Mouse (Mus musculus) stomach, postnatal 0 days (tissue): ENCODE measurements at regions not wholly inside any gene's neighbourhood (a gene's known extent, or its start where the extent isn't known, plus 50 kb on each side); places are given as distances from the start of the nearest gene placed in this dataset.

Source experiments
- CTCF ChIP-seq: IDR thresholded peaks from 2 replicates; pipeline ENCODE4 v1.5.1; 2016; ENCODE audit warnings: antibody characterized with exemption, low read depth, mild to moderate bottlenecking, moderate library complexity
- EP300 ChIP-seq: optimal IDR thresholded peaks from 2 replicates; pipeline ENCODE3; 2016; ENCODE audit warnings: antibody characterized with exemption

GRCm38 (mm10) chr11:63474831-63475230 is 346.0 kb downstream of the Pmp22 start:
- TF ChIP-seq CTCF (no peak), EP300 (no peak)
